Mouse (Mus musculus): Measurements from ENCODE around the gene Nr2f2.

The Nr2f2 gene

GRCm38 (mm10) chr7:70365401-70365811 lies 1.1 kb downstream of the Nr2f2 start:
- DNase-seq: peak; percentile 74 to 84

- DNase-seq: peak; percentile 16 to 60
Measured at GRCm38 (mm10) chr7:70364798-70365197, 1.7 kb downstream of the Nr2f2 start.

GRCm38 (mm10) chr7:70363351-70363750 lies 3.2 kb downstream of the Nr2f2 start:
- DNase-seq: no peak

GRCm38 (mm10) chr7:70362526-70363170 lies 3.9 kb downstream of the Nr2f2 start:
- peak; percentile 52 to 66 for DNase-seq

GRCm38 (mm10) chr7:70361383-70362364 lies 4.9 kb downstream of the Nr2f2 start:
- DNase-seq: peak; percentile 97 to 99

- DNase-seq: peak in 1 of 2 experiments; percentile 68
Measured at GRCm38 (mm10) chr7:70360611-70361382, 5.7 kb downstream of the Nr2f2 start.

GRCm38 (mm10) chr7:70359791-70360581 lies 6.5 kb downstream of the Nr2f2 start:
- peak; percentile 58 to 73 for DNase-seq

GRCm38 (mm10) chr7:70358848-70359591 lies 7.5 kb downstream of the Nr2f2 start:
- DNase-seq: peak; percentile 64 to 75

- DNase-seq: peak; percentile 65 to 77
Measured at GRCm38 (mm10) chr7:70358020-70358847, 8.3 kb downstream of the Nr2f2 start.

- DNase-seq: no peak
Measured at GRCm38 (mm10) chr7:70357516-70358019, 9.0 kb downstream of the Nr2f2 start.

GRCm38 (mm10) chr7:70356691-70357515 lies 9.6 kb downstream of the Nr2f2 start:
- peak in 1 of 2 experiments; percentile 38 for DNase-seq

GRCm38 (mm10) chr7:70355691-70356568 lies 10.6 kb downstream of the Nr2f2 start:
- peak in 1 of 2 experiments; percentile 17 for DNase-seq

GRCm38 (mm10) chr7:70355357-70355620 lies 11.2 kb downstream of the Nr2f2 start:
- no peak for DNase-seq

- DNase-seq: peak; percentile 39 to 55
Measured at GRCm38 (mm10) chr7:70354606-70355356, 11.8 kb downstream of the Nr2f2 start.

- peak; percentile 38 to 42 for DNase-seq
Measured at GRCm38 (mm10) chr7:70353151-70353550, 13.4 kb downstream of the Nr2f2 start.

- DNase-seq: peak; percentile 27 to 46
Measured at GRCm38 (mm10) chr7:70352617-70353016, 13.9 kb downstream of the Nr2f2 start.

- peak in 1 of 2 experiments; percentile 12 for DNase-seq
Measured at GRCm38 (mm10) chr7:70351981-70352560, 14.5 kb downstream of the Nr2f2 start.

Measured in kidney, postnatal 4 days (tissue).